Mouse (Mus musculus) left cerebral cortex, adult 2 months (tissue): ENCODE measurements at regions not wholly inside any gene's neighbourhood (a gene's known extent, or its start where the extent isn't known, plus 50 kb on each side); places are given as distances from the start of the nearest gene placed in this dataset.

Experiments
- DNase-seq, 2 experiments: peaks; one replicate each; pipeline ENCODE4 v3.0.0; 2021 to 2022; ENCODE audit warnings: low spot score in 2 of 2, mixed read lengths in 1 of 2; ENCODE audit errors: extremely low spot score in 1 of 2
- H3K27ac ChIP-seq: fragments of 200-600 bp; 2 replicates; pipeline ENCODE4 v1.8.1; 2022
- H3K4me3 ChIP-seq: fragments of 200-600 bp; 2 replicates; pipeline ENCODE4 v1.8.1; 2022
- CTCF ChIP-seq: fragments of 200-600 bp; IDR thresholded peaks from 2 replicates; pipeline ENCODE4 v1.8.1; 2022; ENCODE audit warnings: antibody characterized with exemption, mild to moderate bottlenecking, moderate library complexity
- intact Hi-C: fragments of 180-260 bp; cut with DNase I; formaldehyde crosslinking; loops from one replicate; pipeline ENCODE4 v1.15.1; 2025

DNA sequence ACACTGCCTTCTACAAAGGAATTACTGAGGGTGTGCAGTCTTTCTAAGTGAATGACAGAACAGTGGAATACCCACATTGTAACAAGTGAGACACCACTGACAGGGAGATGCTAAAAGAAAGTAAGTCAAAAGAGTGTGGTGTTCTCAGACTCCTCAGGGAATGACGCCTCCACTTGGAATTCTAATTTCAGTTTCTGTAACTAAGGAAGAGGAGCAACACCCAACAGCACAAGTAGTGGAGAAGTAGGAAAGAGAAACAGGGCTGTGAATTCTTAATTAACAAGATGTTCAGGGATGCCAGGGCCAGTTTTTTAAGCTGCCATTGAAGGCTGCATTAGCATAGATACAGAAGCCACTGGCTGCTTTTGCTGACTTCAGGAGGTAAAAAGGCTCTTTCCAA lies 81.4 kb downstream of the Fscb start:
- DNase-seq: no peak
- intact Hi-C loops: no loop called here
- Histone ChIP-seq H3K4me3 (no peak overlapping the region), H3K27ac (peak overlapping the region; percentile 28; the same call in 1 of the 2 replicates)
- no peak for TF ChIP-seq CTCF

GRCm38 (mm10) chr12:64389766-64390445 lies 84.6 kb downstream of the Fscb start:
- TF ChIP-seq CTCF: no peak
- no peak overlapping the region for H3K4me3 ChIP-seq
- intact Hi-C loops: no loop called here
- H3K27ac ChIP-seq: no peak overlapping the region
- no peak for DNase-seq

DNA sequence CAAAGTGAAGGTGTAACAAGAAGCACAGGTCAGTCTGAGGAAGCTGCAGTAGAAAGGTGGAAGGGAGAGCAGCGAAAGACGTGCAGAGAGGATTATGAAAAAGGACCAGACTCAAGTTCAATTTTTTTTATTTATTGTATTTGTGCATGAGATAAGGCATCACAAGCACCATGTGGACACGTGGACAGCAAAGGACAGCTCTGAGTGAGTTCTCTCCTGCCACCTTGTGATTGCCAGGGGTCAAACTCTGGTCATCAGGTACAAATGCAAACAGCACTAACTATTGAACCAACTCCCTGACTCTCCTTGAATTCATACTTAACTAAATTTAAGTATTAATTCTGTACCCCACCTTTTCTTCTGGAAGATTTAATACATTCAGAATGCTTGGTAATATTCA lies 109.5 kb downstream of the Fscb start:
- Histone ChIP-seq H3K27ac (no peak overlapping the region), H3K4me3 (no peak overlapping the region)
- TF ChIP-seq CTCF: no peak
- intact Hi-C loops: no loop called here
- DNase-seq: no peak

- Histone ChIP-seq H3K4me3 (no peak overlapping the region), H3K27ac (no peak overlapping the region)
- DNase-seq: no peak
- TF ChIP-seq CTCF: no peak
- intact Hi-C loops: no loop called here
Observed at GRCm38 (mm10) chr12:64361592-64362116, 112.8 kb downstream of the Fscb start.

DNA sequence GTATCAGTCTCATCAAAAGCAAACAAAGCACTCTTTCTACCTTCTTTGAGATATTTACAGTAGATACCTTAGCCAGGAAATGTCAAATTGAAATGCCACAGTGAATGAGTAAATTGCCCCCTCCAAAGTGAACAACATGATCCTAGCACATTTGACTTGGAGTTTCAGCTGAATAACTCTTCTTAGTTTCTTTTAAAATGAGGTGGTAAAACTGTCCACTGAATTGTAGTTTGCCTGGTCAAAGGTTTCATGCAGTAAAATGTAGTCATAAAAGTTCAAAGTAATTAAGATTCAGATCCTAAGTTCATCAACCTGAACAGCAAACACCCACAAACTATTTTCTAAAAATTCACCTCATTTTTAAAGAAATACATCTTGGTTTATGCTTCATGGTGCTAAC lies 113.8 kb downstream of the Fscb start:
- Histone ChIP-seq H3K27ac (no peak overlapping the region), H3K4me3 (no peak overlapping the region)
- TF ChIP-seq CTCF: no peak
- intact Hi-C loops: no loop called here
- DNase-seq: no peak

DNA sequence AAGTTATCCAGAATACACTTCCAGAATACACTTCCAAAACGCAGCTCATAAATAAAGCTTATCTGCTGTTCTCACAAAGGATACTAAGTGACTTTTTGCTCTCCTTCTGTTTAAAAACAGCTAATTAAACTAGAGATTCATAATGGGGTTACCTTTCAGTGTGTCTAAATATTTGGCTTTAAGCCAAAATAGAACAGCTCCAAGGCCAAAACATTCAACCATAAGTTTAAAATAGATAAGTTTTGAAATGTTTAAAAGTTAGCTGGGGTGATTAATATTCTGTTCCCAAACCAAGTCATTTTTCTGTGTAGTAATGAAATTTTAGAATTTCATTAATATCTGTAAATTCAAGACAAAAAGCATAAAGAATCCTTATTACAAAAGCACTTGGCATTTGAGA lies 130.7 kb downstream of the Fscb start:
- Histone ChIP-seq H3K27ac (no peak overlapping the region), H3K4me3 (no peak overlapping the region)
- DNase-seq: no peak
- intact Hi-C loops: no loop called here
- TF ChIP-seq CTCF: no peak

DNA sequence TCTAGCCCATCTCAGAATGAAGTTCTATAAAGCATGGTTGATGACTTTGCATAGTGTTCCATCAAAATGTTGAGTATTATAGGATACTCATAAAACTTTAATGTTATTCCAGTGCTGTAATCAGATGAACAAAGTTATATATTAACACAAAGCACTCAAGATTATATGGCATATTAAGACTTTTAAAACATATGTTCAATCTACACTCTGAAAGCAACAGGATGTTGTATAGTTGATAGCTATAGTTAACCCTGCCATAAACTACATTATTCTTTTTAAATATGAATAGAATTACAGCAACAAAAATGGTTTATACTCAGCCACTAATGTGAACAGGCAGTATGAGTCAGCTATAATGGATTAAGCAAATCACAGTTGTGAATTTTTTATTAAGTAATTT lies 139.3 kb downstream of the Fscb start:
- TF ChIP-seq CTCF: no peak
- intact Hi-C loops: no loop called here
- DNase-seq: no peak
- Histone ChIP-seq H3K4me3 (no peak overlapping the region), H3K27ac (no peak overlapping the region)
